ENCODE assay signal across 8 mouse cellular contexts in the genomic region with DNA sequence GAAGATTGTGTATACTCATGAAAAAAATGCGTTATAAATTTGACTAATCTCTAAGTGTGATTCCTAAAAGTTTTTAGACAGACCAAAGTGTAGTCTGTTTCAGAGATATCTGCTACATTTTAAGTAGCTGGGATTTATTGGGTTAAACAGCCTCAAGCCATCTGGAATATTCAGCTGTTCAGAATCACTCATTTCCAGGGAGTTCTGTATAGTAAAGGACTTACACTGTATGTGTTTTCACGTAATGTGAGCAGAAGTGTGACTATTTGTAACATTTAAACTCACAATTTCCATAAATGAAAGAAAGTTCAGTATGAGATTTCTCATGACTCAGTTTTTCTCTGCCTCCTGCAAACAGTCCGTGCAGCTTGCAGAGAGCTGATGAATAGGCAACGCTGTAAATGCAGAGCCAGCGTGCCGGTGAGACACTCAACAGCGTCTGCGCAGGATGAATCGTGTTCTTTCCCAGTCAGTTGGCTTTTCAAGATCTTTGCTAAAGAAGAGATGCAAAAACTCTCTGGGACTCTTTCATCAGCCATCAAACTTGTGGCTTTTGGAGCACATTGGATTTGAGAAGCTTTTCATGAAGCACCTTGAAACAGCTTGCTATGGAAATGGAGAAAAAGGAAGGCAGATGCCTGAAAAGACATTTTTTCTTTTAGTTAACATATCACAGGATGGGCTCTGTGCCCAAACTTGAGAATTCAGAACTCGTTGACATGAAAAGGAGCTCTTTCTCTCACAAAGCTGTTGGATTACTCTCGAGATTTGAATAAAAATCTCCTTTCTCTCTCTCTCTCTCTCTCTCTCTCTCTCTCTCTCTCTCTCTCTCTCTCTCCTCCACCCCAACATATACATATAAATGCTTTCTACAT.
DNase-seq lines count a peak whose midpoint lies in the region; ATAC-seq and TF ChIP-seq lines count a peak whose summit lies in the region.

No protein-coding gene starts in this region.

- no peak for TF ChIP-seq CTCF in heart, postnatal 0 days (IDR thresholded peaks at IDR 0.05; ENCODE audit: low read depth)

- H3K9me3 ChIP-seq in embryonic facial prominence, embryonic 10.5 days = no peaks in the 10 kb centered on the region
- H3K9me3 ChIP-seq in heart, postnatal 0 days (replicated peaks; ENCODE audit: control insufficient read depth, low read length) = no peaks in the 10 kb centered on the region
- H3K9me3 ChIP-seq in liver, embryonic 11.5 days (ENCODE audit: control insufficient read depth, low read length) = no peaks in the 10 kb centered on the region

- H3K4me3 ChIP-seq in embryonic facial prominence, embryonic 10.5 days = no peak overlapping the region
- H3K4me3 ChIP-seq in heart, postnatal 0 days (ENCODE audit: low read depth, low read length) = peak overlapping the region; percentile 18; the same call in 1 of the 2 replicates
- no peak overlapping the region for H3K4me3 ChIP-seq in liver, embryonic 11.5 days (ENCODE audit: low read depth, low read length)

- peaks cover 4% of the 10 kb centered on the region for H3K4me1 ChIP-seq in embryonic facial prominence, embryonic 10.5 days
- H3K4me1 ChIP-seq in heart, postnatal 0 days (ENCODE audit: control insufficient read depth, insufficient read depth) = no peaks in the 10 kb centered on the region
- no peaks in the 10 kb centered on the region for H3K4me1 ChIP-seq in liver, embryonic 11.5 days (replicated peaks; ENCODE audit: control insufficient read depth, insufficient read depth, low read length)

- peak; percentile 5 for DNase-seq in gastrocnemius, postnatal 10 days
- no peak for DNase-seq in gastrocnemius, adult 8-10 months (ENCODE audit: low spot score in 2 of 2)
- peak; percentile 14 for DNase-seq in embryonic facial prominence, embryonic 10.5 days (ENCODE audit: low spot score)
- peak; percentile 9 for DNase-seq in heart, postnatal 0 days (ENCODE audit: low spot score)
- peak; percentile 20 to 74 for DNase-seq in left cerebral cortex, adult 9 months (ENCODE audit: low spot score in 2 of 2)
- peak; percentile 21 for DNase-seq in retina, embryonic 14.5 days (ENCODE audit: low spot score)
- no peak for DNase-seq in liver, embryonic 11.5 days (ENCODE audit: low spot score)

- peak overlapping the region; percentile 51 for H3K4me2 ChIP-seq in heart, postnatal 0 days (ENCODE audit: low read depth, low read length)
- H3K4me2 ChIP-seq in liver, embryonic 11.5 days = no peak overlapping the region

- H3K36me3 ChIP-seq in embryonic facial prominence, embryonic 10.5 days (replicated peaks) = no peaks in the 10 kb centered on the region
- no peaks in the 10 kb centered on the region for H3K36me3 ChIP-seq in heart, postnatal 0 days (replicated peaks; ENCODE audit: control insufficient read depth, insufficient read depth, low read length)
- no peaks in the 10 kb centered on the region for H3K36me3 ChIP-seq in liver, embryonic 11.5 days (ENCODE audit: control insufficient read depth, insufficient read depth, low read length)

- 44% methylated on average over 11 of the region's 11 CpGs for WGBS in embryonic facial prominence, embryonic 10.5 days
- WGBS in heart, postnatal 0 days = 27% methylated on average over 11 of the region's 11 CpGs
- 58% methylated on average over 11 of the region's 11 CpGs for WGBS in liver, embryonic 11.5 days

- H3K27me3 ChIP-seq in embryonic facial prominence, embryonic 10.5 days (replicated peaks; ENCODE audit: low read depth, poor library complexity, severe bottlenecking) = no peaks in the 10 kb centered on the region
- no peaks in the 10 kb centered on the region for H3K27me3 ChIP-seq in heart, postnatal 0 days (ENCODE audit: control insufficient read depth, insufficient read depth, low read length)
- H3K27me3 ChIP-seq in liver, embryonic 11.5 days (replicated peaks; ENCODE audit: control insufficient read depth, insufficient read depth, low read length) = no peaks in the 10 kb centered on the region

- no peak for ATAC-seq in heart, postnatal 0 days (ENCODE audit: insufficient read depth, low read depth)
- ATAC-seq in liver, embryonic 11.5 days (replicated peaks; ENCODE audit: low FRiP score) = no peak
- ATAC-seq in megakaryocyte-erythroid progenitor cell, adult 5-6 weeks (replicated peaks; ENCODE audit: low FRiP score, low TSS enrichment, poor library complexity, severe bottlenecking) = no peak

- no peak overlapping the region for H3K27ac ChIP-seq in embryonic facial prominence, embryonic 10.5 days (replicated peaks)
- no peak overlapping the region for H3K27ac ChIP-seq in heart, postnatal 0 days (ENCODE audit: low read depth)
- no peak overlapping the region for H3K27ac ChIP-seq in liver, embryonic 11.5 days (ENCODE audit: low read depth, low read length)

- H3K9ac ChIP-seq in heart, postnatal 0 days (replicated peaks; ENCODE audit: low read depth, low read length) = no peak overlapping the region
- no peak overlapping the region for H3K9ac ChIP-seq in liver, embryonic 11.5 days (ENCODE audit: low read depth, low read length)

- TF ChIP-seq EP300 in heart, postnatal 0 days (IDR thresholded peaks at IDR 0.05; ENCODE audit: low read depth) = no peak

Comparison
In these comparisons a context has a peak if more than half of its experiments do, and no peak if none do; other contexts are left out.
1. DNase-seq: peak in gastrocnemius, postnatal 10 days (single experiment), embryonic facial prominence, embryonic 10.5 days (single experiment), heart, postnatal 0 days (single experiment), left cerebral cortex, adult 9 months (2 of 2) and retina, embryonic 14.5 days (single experiment); none in gastrocnemius, adult 8-10 months (0 of 2) and liver, embryonic 11.5 days (single experiment).